Comparison of ENCODE assay signal across 10 mouse cellular contexts in the genomic region with DNA sequence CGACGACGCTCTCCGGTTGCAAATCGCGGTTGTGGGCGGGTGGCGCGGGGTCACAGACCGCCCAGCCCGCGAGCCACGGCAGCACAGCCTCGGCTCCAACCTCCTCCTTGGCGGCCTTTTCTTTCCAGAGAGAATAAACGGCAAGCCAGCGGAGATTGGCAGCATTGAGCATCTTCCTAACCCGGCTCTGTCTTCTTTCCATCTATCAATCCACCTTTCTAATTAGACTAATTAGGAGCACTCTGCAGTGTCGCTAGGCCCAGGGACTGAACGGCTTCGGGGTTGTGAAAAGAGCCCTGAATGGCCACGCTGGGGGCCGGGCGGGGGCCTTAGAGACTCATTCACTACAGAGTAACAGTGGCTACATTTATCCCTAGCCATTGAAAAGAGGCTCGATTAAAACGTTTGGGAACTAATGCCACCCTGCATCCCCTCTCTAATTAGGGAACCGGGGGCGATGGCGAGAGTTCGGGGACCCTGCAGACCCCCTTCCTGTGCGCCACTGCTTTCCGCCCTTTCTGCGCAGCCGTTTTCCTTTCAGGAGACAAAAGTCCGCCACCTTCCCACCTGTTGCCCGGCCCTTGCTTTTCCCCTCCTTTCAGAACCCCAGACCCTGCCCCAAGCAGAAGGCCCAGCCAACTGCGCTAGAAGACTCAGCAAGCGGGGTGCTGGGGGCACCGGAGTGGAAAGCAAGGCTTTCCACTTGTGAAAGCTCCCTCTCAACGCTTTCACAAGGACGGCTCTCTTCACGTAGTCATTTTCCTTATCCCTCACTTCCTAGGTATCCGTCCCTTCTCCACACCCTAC. TPM values are rescaled to one million over a fixed set of nuclear protein-coding genes. Genes with fewer than 3 reads are reported as not detected.
DNase-seq lines count a peak whose midpoint lies in the region; ATAC-seq and TF ChIP-seq lines count a peak whose summit lies in the region.
"Had no signal": no experiment of that assay in that cellular context is flagged by ENCODE, and none has a peak within 500 bp of the region (broad histone marks: within the 10 kb centered on the region; RNA-seq: fewer than 3 reads in every experiment).

No protein-coding gene starts in this region.

- H3K4me3 ChIP-seq in E14TG2a.4 (replicated peaks; ENCODE audit: low read length): peak overlapping the region; percentile 71
- H3K4me3 ChIP-seq in forebrain, embryonic 14.5 days (ENCODE audit: low read depth, low read length): peak overlapping the region; percentile 6; the same call in 1 of the 2 replicates
- peak overlapping the region; percentile 46 for H3K4me3 ChIP-seq in midbrain, embryonic 10.5 days
- H3K4me3 ChIP-seq: liver, embryonic 15.5 days had no signal

- peaks cover 18% of the 10 kb centered on the region for H3K4me1 ChIP-seq in E14TG2a.4 (replicated peaks; ENCODE audit: low read depth, low read length)
- H3K4me1 ChIP-seq in forebrain, embryonic 14.5 days (ENCODE audit: control insufficient read depth, insufficient read depth, low read length): no peaks in the 10 kb centered on the region
- peaks cover 20% of the 10 kb centered on the region for H3K4me1 ChIP-seq in midbrain, embryonic 10.5 days
- H3K4me1 ChIP-seq: liver, embryonic 15.5 days had no signal

- H3K4me2 ChIP-seq in forebrain, embryonic 14.5 days (ENCODE audit: low read length): peak overlapping the region; percentile 40

- under 1% methylated on average over 43 of the region's 43 CpGs for WGBS in forebrain, embryonic 14.5 days
- under 1% methylated on average over 43 of the region's 43 CpGs for WGBS in midbrain, embryonic 10.5 days

- intact Hi-C loops in heart, postnatal 25 days (cut with DNase I): no loop called here

- H3K27me3 ChIP-seq in E14TG2a.4 (ENCODE audit: insufficient read depth, low read length): peaks cover 85% of the 10 kb centered on the region
- peaks cover 86% of the 10 kb centered on the region for H3K27me3 ChIP-seq in forebrain, embryonic 14.5 days (replicated peaks; ENCODE audit: control insufficient read depth, insufficient read depth, low read length)
- peaks cover 100% of the 10 kb centered on the region for H3K27me3 ChIP-seq in midbrain, embryonic 10.5 days (ENCODE audit: low read depth, poor library complexity, severe bottlenecking)

- H3K9me3 ChIP-seq in E14TG2a.4 (ENCODE audit: low read length): no peaks in the 10 kb centered on the region
- no peaks in the 10 kb centered on the region for H3K9me3 ChIP-seq in forebrain, embryonic 14.5 days (replicated peaks; ENCODE audit: control insufficient read depth, low read length)
- H3K9me3 ChIP-seq in midbrain, embryonic 10.5 days (replicated peaks): no peaks in the 10 kb centered on the region
- H3K9me3 ChIP-seq: liver, embryonic 15.5 days had no signal

- ATAC-seq in forebrain, embryonic 14.5 days: no peak
- no peak for ATAC-seq in frontal cortex, adult (ENCODE audit: low TSS enrichment)

- DNase-seq in heart, adult 11 months: peak; percentile 78
- DNase-seq in heart, postnatal 25 days (ENCODE audit: low spot score): no peak
- no peak for DNase-seq in forebrain, embryonic 14.5 days (ENCODE audit: low spot score)
- peak; percentile 61 for DNase-seq in midbrain, embryonic 10.5 days (ENCODE audit: low spot score)
- DNase-seq in urinary bladder, adult 2 months (ENCODE audit: low spot score): no peak
- DNase-seq in spleen, adult 18-20 months: no peak

- H3K36me3 ChIP-seq in E14TG2a.4 (ENCODE audit: insufficient read depth, low read length): no peaks in the 10 kb centered on the region
- no peaks in the 10 kb centered on the region for H3K36me3 ChIP-seq in forebrain, embryonic 14.5 days (ENCODE audit: control insufficient read depth, insufficient read depth, low read length)
- no peaks in the 10 kb centered on the region for H3K36me3 ChIP-seq in midbrain, embryonic 10.5 days
- H3K36me3 ChIP-seq: liver, embryonic 15.5 days had no signal

- no peak overlapping the region for H3K9ac ChIP-seq in forebrain, embryonic 14.5 days (ENCODE audit: low read length)
- H3K9ac ChIP-seq: liver, embryonic 15.5 days had no signal

- no peak for TF ChIP-seq CTCF in E14TG2a.4 (conservative IDR thresholded peaks at IDR 0.05; ENCODE audit: low read length)

- no peak overlapping the region for H3K27ac ChIP-seq in forebrain, embryonic 14.5 days (ENCODE audit: low read depth, low read length)
- H3K27ac ChIP-seq in midbrain, embryonic 10.5 days (replicated peaks): peak overlapping the region; percentile 53
- H3K27ac ChIP-seq: liver, embryonic 15.5 days had no signal

RNA-seq across cellular contexts. Expression of a gene that starts 12.6 kb away (rescaled TPM):
- under 1 TPM in 1 of 2 experiments, not detected in 1; 0.05 TPM for total RNA-seq in heart, postnatal 25 days (2021)
- polyA plus RNA-seq in forebrain, embryonic 14.5 days (2014; fragmentation: Nextera tagmentation; extraction: Ambion mirVana): 0.75 and 0.76 TPM in 2 replicates
- polyA plus RNA-seq in midbrain, embryonic 10.5 days (2016; fragmentation: Nextera tagmentation; extraction: Ambion mirVana): 3.4 and 3.7 TPM in 2 replicates
- polyA plus RNA-seq in urinary bladder, adult 2 months (2012; rRNA removed): 0.01 TPM in 1 of 2 replicates, not detected in the other
- polyA plus RNA-seq: liver, embryonic 15.5 days; spleen, adult 2 months had no signal

RNA-seq across cellular contexts. Expression of a gene that starts 49.9 kb away (rescaled TPM):
- 100 to 1,000 TPM; 190 to 219 TPM for total RNA-seq in heart, postnatal 25 days (2021)
- polyA plus RNA-seq in forebrain, embryonic 14.5 days (2014; fragmentation: Nextera tagmentation; extraction: Ambion mirVana): 669 and 680 TPM in 2 replicates
- 640 and 750 TPM in 2 replicates for polyA plus RNA-seq in midbrain, embryonic 10.5 days (2016; fragmentation: Nextera tagmentation; extraction: Ambion mirVana)
- polyA plus RNA-seq in urinary bladder, adult 2 months (2012; rRNA removed): 665 and 770 TPM in 2 replicates

Comparison
In these comparisons a context has a peak if more than half of its experiments do, and no peak if none do; other contexts are left out.
1. DNase-seq: peak in heart, adult 11 months (single experiment) and midbrain, embryonic 10.5 days (single experiment); none in heart, postnatal 25 days (single experiment), forebrain, embryonic 14.5 days (single experiment), urinary bladder, adult 2 months (single experiment) and spleen, adult 18-20 months (0 of 2).
2. H3K4me3 ChIP-seq: peak in every context shown above with its lines; median percentile 71 in E14TG2a.4; 46 in midbrain, embryonic 10.5 days; 6 in forebrain, embryonic 14.5 days.